19 mouse cellular contexts compared by ENCODE assay signal in genomic region chr1:20925926-20926325, GRCm38 (mm10).
"Had no signal": no experiment of that assay in that cellular context is flagged by ENCODE, and none has a peak within 500 bp of the region (broad histone marks: within the 10 kb centered on the region; RNA-seq: fewer than 3 reads in every experiment).

No protein-coding gene starts in this region.

- H3K27me3 ChIP-seq: liver, embryonic 12.5 days; liver, embryonic 15.5 days; lung, embryonic 15.5 days; midbrain, embryonic 13.5 days had no signal

- H3K4me2 ChIP-seq: liver, embryonic 12.5 days; liver, embryonic 15.5 days; lung, embryonic 15.5 days; midbrain, embryonic 13.5 days had no signal

- ATAC-seq: intestine, embryonic 16.5 days; liver, embryonic 12.5 days; midbrain, embryonic 13.5 days had no signal

- H3K4me3 ChIP-seq: layer of hippocampus, adult 2 months; liver, embryonic 12.5 days; liver, embryonic 15.5 days; lung, embryonic 15.5 days; midbrain, embryonic 10.5 days; midbrain, embryonic 13.5 days; myocyte had no signal

- H3K9me3 ChIP-seq: liver, embryonic 12.5 days; liver, embryonic 15.5 days; lung, embryonic 15.5 days; midbrain, embryonic 10.5 days; midbrain, embryonic 13.5 days had no signal

- H3K27ac ChIP-seq: layer of hippocampus, adult 2 months; liver, embryonic 12.5 days; liver, embryonic 15.5 days; lung, embryonic 15.5 days; midbrain, embryonic 10.5 days; midbrain, embryonic 13.5 days; stomach, postnatal 0 days had no signal

- H3K9ac ChIP-seq: liver, embryonic 12.5 days; liver, embryonic 15.5 days; lung, embryonic 15.5 days; midbrain, embryonic 13.5 days had no signal

- H3K36me3 ChIP-seq: liver, embryonic 12.5 days; liver, embryonic 15.5 days; lung, embryonic 15.5 days; midbrain, embryonic 10.5 days; midbrain, embryonic 13.5 days had no signal

- DNase-seq: kidney, adult 18-20 months; kidney, adult 9 months; kidney, postnatal 14 days; layer of hippocampus, adult 9-11 months; lung, adult 18-20 months; lung, postnatal 10 days; lung, postnatal 36 days; thymus, adult 2 months; thymus, postnatal 14 days; thymus, postnatal 4 days had no signal
